Mouse (Mus musculus) heart, adult 8-10 months (tissue): ENCODE results near the gene Fam174b. TPM values are rescaled to one million over a fixed set of nuclear protein-coding genes. Genes with fewer than 3 reads are reported as not detected.

Source experiments
- DNase-seq: peaks from one replicate; pipeline ENCODE4 v3.0.0; 2022; ENCODE audit warnings: low spot score
- total RNA-seq, 4 experiments: library from RNA; stranded (reverse); gene quantifications; 2 replicates each; pipeline ENCODE4 v1.2.4; 2022

Gene Fam174b
- 100 to 1,000 TPM; 200 to 214 (median 203) TPM for total RNA-seq

GRCm38 (mm10) chr7:73740111-73741035 is at the start of gene Fam174b:
TSS of gene Fam174b (plus strand) at chr7:73740302.
- peak; percentile 45 for DNase-seq

- DNase-seq = no peak
Observed at GRCm38 (mm10) chr7:73697092-73697491, 43.0 kb upstream of the Fam174b start.

- no peak for DNase-seq
Observed at GRCm38 (mm10) chr7:73704305-73704704, 35.8 kb upstream of the Fam174b start.

- no peak for DNase-seq
Observed at GRCm38 (mm10) chr7:73713506-73713905, 26.6 kb upstream of the Fam174b start.

GRCm38 (mm10) chr7:73715928-73716749 is 24.0 kb upstream of the Fam174b start:
- peak; percentile 47 for DNase-seq

- DNase-seq = no peak
Observed at GRCm38 (mm10) chr7:73716841-73717240, 23.3 kb upstream of the Fam174b start.

GRCm38 (mm10) chr7:73718031-73718430 is 22.1 kb upstream of the Fam174b start:
- DNase-seq = peak; percentile 67

- no peak for DNase-seq
Observed at GRCm38 (mm10) chr7:73718497-73719007, 21.6 kb upstream of the Fam174b start.

- DNase-seq = no peak
Observed at GRCm38 (mm10) chr7:73721046-73721445, 19.1 kb upstream of the Fam174b start.

- DNase-seq = no peak
Observed at GRCm38 (mm10) chr7:73721764-73722163, 18.3 kb upstream of the Fam174b start.

- no peak for DNase-seq
Observed at GRCm38 (mm10) chr7:73729913-73730312, 10.2 kb upstream of the Fam174b start.

- no peak for DNase-seq
Observed at GRCm38 (mm10) chr7:73730430-73731022, 9.6 kb upstream of the Fam174b start.

- DNase-seq = no peak
Observed at GRCm38 (mm10) chr7:73736046-73736445, 4.1 kb upstream of the Fam174b start.

- DNase-seq = no peak
Observed at GRCm38 (mm10) chr7:73741392-73741791, 1.3 kb downstream of the Fam174b start.

- DNase-seq = no peak
Observed at GRCm38 (mm10) chr7:73741841-73742240, 1.7 kb downstream of the Fam174b start.

- peak; percentile 32 for DNase-seq
Observed at GRCm38 (mm10) chr7:73743144-73743543, 3.0 kb downstream of the Fam174b start.

GRCm38 (mm10) chr7:73743831-73744370 is 3.8 kb downstream of the Fam174b start:
- no peak for DNase-seq

- no peak for DNase-seq
Observed at GRCm38 (mm10) chr7:73745903-73746302, 5.8 kb downstream of the Fam174b start.

GRCm38 (mm10) chr7:73746836-73747235 is 6.7 kb downstream of the Fam174b start:
- no peak for DNase-seq

- no peak for DNase-seq
Observed at GRCm38 (mm10) chr7:73747531-73747930, 7.4 kb downstream of the Fam174b start.

GRCm38 (mm10) chr7:73748437-73749108 is 8.5 kb downstream of the Fam174b start:
- DNase-seq = no peak
